Mouse (Mus musculus) kidney, postnatal 0 days (tissue): ENCODE results near the gene Lad1. TPM values are rescaled to one million over a fixed set of nuclear protein-coding genes. Genes with fewer than 3 reads are reported as not detected.

Experiments used
- ATAC-seq: fragments of 200-750 bp; cut with Nextera tagmentation; replicated peaks from 2 replicates; pipeline ENCODE4 v1.8.0; 2017; ENCODE audit warnings: low read depth, moderate number of reproducible peaks, moderate TSS enrichment, moderate library complexity; ENCODE audit not compliant: low FRiP score
- DNase-seq: peaks from one replicate; pipeline ENCODE4 v3.0.0-alpha.2; 2016; ENCODE audit warnings: low spot score
- H3K27ac ChIP-seq: fragments of 300-500 bp; sonication (generic); 2 replicates; pipeline ENCODE4 v1.5.1; 2014; ENCODE audit warnings: mild to moderate bottlenecking
- H3K27me3 ChIP-seq: fragments of 300-500 bp; sonication (generic); 2 replicates; pipeline ENCODE4 v1.6.1; 2014; ENCODE audit warnings: low read length, mixed read lengths; ENCODE audit not compliant: insufficient read depth
- H3K36me3 ChIP-seq: fragments of 300-500 bp; sonication (generic); 2 replicates; pipeline ENCODE4 v1.6.1; 2014; ENCODE audit warnings: low read length, mixed read lengths; ENCODE audit not compliant: insufficient read depth
- H3K4me1 ChIP-seq: fragments of 300-500 bp; sonication (generic); replicated peaks from 2 replicates; pipeline ENCODE4 v1.6.1; 2014; ENCODE audit warnings: antibody characterized with exemption, low read length, mixed read lengths; ENCODE audit not compliant: insufficient read depth
- H3K4me2 ChIP-seq: fragments of 300-500 bp; sonication (generic); 2 replicates; pipeline ENCODE4 v1.6.1; 2014; ENCODE audit warnings: mild to moderate bottlenecking, low read length, moderate library complexity, mixed read lengths
- H3K4me3 ChIP-seq: fragments of 300-500 bp; sonication (generic); replicated peaks from 2 replicates; pipeline ENCODE4 v1.5.1; 2014; ENCODE audit warnings: low read depth, low read length
- H3K9ac ChIP-seq: fragments of 300-500 bp; sonication (generic); 2 replicates; pipeline ENCODE4 v1.6.1; 2014; ENCODE audit warnings: low read depth, low read length
- H3K9me3 ChIP-seq: fragments of 300-500 bp; sonication (generic); replicated peaks from 2 replicates; pipeline ENCODE4 v1.6.1; 2016; ENCODE audit warnings: low read length, inconsistent platforms, mixed read lengths
- CTCF ChIP-seq: IDR thresholded peaks from 2 replicates; pipeline ENCODE4 v1.5.1; 2016; ENCODE audit warnings: antibody characterized with exemption, low read depth, mild to moderate bottlenecking, moderate library complexity
- WGBS: fragments of 180-500 bp; shearing (Covaris S2); extraction: QIAGEN DNeasy Blood & Tissue Kit; methylation state at CpG from one replicate; pipeline ENCODE4 v1.1.7; 2014; 5-methylcytosine and 5-hydroxymethylcytosine counted together
- polyA plus RNA-seq: library from polyadenylated mRNA; unstranded; fragments of >200 nt; fragmentation: Nextera tagmentation; extraction: Ambion mirVana; gene quantifications from 2 replicates; pipeline ENCODE4 v1.2.1, GENCODE M21; 2015

Gene Lad1
- polyA plus RNA-seq, 1 experiment from 2014 or later = 28.4 TPM

- H3K9me3 ChIP-seq = no peaks in the 10 kb centered on the region
- no peak overlapping the region for H3K9ac ChIP-seq
- H3K4me2 ChIP-seq = no peak overlapping the region
- H3K4me1 ChIP-seq = no peaks in the 10 kb centered on the region
- ATAC-seq (no peak), DNase-seq (no peak)
- no peaks in the 10 kb centered on the region for H3K36me3 ChIP-seq
- 86% methylated on average over 6 of the region's 6 CpGs for WGBS
- no peak for TF ChIP-seq CTCF
- H3K4me3 ChIP-seq = no peak overlapping the region
- H3K27ac ChIP-seq = no peak overlapping the region
- H3K27me3 ChIP-seq = no peaks in the 10 kb centered on the region
These were observed 36.4 kb downstream of the Lad1 start for GRCm38 (mm10) chr1:135854591-135855343.

GRCm38 (mm10) chr1:135855344-135855687 is 36.9 kb downstream of the Lad1 start:
- no peak overlapping the region for H3K27ac ChIP-seq
- no peak overlapping the region for H3K4me2 ChIP-seq
- H3K36me3 ChIP-seq = no peaks in the 10 kb centered on the region
- DNase-seq (no peak), ATAC-seq (no peak)
- H3K9ac ChIP-seq = no peak overlapping the region
- H3K4me1 ChIP-seq = no peaks in the 10 kb centered on the region
- no peaks in the 10 kb centered on the region for H3K27me3 ChIP-seq
- no peaks in the 10 kb centered on the region for H3K9me3 ChIP-seq
- WGBS = 96% methylated on average over 1 of the region's 1 CpGs
- no peak overlapping the region for H3K4me3 ChIP-seq
- no peak for TF ChIP-seq CTCF

DNA sequence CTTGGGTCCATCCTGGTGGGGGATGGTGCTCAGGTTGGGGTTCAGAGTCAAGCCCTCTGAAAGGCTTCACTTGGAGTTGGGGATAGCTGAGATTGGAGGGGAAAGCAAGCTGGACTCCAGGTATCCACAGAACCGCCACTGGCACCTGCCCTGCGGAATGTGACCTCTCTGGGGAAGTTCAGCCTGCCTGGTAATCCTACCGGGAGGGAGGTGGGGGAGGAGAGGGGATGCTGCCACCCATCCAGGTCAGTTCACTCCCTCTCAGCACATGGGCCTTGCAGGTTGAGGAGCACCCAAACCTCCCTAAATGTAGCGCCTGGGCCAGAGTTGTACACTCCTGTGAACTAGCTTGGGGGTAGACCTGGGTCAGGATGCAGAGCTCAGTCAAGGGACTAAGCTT is 37.7 kb downstream of the Lad1 start:
- DNase-seq = no peak
- no peak for TF ChIP-seq CTCF
- no peak overlapping the region for H3K27ac ChIP-seq
- 53% methylated on average over 4 of the region's 4 CpGs for WGBS
- H3K9me3 ChIP-seq = no peaks in the 10 kb centered on the region
- H3K9ac ChIP-seq = no peak overlapping the region
- no peaks in the 10 kb centered on the region for H3K4me1 ChIP-seq
- H3K27me3 ChIP-seq = no peaks in the 10 kb centered on the region
- no peak overlapping the region for H3K4me2 ChIP-seq
- H3K36me3 ChIP-seq = no peaks in the 10 kb centered on the region
- no peak overlapping the region for H3K4me3 ChIP-seq
- ATAC-seq = no peak

DNA sequence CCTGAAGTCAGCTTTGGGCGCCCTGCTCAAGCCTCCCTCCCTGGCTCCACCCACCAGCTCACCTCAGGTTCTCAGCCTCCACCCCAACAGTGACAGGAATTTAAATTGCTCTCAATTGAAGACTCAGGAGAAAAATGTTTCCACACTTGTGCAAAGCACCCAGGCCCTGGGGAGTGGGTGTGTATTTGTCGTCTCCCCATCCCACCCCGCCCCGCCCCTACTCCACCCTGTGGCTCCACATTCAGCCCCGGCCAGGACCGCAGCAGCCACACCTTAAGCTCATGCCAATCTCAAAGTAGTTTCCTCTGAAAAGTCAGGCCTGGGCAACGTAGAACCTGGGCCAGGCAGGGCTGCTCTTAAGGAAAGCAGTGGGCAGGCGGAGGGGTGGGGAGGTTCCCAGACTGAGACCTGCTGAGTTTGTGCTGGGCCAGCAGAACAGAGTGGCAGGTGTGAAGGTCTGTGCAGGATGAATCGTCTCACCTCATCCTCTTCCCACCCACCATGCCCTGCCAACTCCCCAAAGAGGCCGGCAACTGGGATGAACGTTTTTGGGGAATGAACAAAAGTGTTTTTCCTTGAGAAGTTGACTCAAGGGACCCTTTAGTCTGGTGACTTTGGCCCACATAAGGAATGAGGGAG is 38.9 kb downstream of the Lad1 start:
- DNase-seq = no peak
- H3K36me3 ChIP-seq = no peaks in the 10 kb centered on the region
- WGBS = 60% methylated on average over 11 of the region's 11 CpGs
- no peak for TF ChIP-seq CTCF
- no peak overlapping the region for H3K27ac ChIP-seq
- H3K4me2 ChIP-seq = no peak overlapping the region
- no peak for ATAC-seq
- no peak overlapping the region for H3K4me3 ChIP-seq
- no peak overlapping the region for H3K9ac ChIP-seq
- no peaks in the 10 kb centered on the region for H3K27me3 ChIP-seq
- H3K4me1 ChIP-seq = no peaks in the 10 kb centered on the region
- no peaks in the 10 kb centered on the region for H3K9me3 ChIP-seq

DNA sequence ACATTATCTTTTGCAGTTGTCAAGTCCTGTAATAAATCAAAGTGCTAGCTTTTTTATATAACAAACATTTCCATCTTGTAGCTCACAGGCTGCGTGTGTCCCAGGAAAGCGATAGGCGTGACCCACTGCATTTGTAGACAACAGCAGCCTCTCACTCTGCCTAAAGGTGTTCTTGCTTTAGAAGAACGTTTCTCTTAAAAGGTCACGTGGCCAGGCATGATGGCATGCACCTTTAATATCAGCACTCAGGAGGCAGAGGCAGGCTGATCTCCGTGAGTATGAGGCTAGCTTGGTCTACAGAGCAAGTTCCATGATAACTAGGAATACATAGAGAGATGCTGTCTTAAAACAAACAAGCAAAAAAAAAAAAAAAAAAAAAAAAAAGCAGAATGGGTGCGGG is 40.1 kb downstream of the Lad1 start:
- no peak overlapping the region for H3K9ac ChIP-seq
- no peaks in the 10 kb centered on the region for H3K4me1 ChIP-seq
- H3K27ac ChIP-seq = no peak overlapping the region
- no peaks in the 10 kb centered on the region for H3K27me3 ChIP-seq
- no peak for TF ChIP-seq CTCF
- DNase-seq (no peak), ATAC-seq (no peak)
- H3K9me3 ChIP-seq = no peaks in the 10 kb centered on the region
- WGBS = 90% methylated on average over 7 of the region's 7 CpGs
- no peak overlapping the region for H3K4me2 ChIP-seq
- H3K36me3 ChIP-seq = no peaks in the 10 kb centered on the region
- no peak overlapping the region for H3K4me3 ChIP-seq

- no peaks in the 10 kb centered on the region for H3K27me3 ChIP-seq
- H3K9me3 ChIP-seq = no peaks in the 10 kb centered on the region
- TF ChIP-seq CTCF = no peak
- DNase-seq (no peak), ATAC-seq (no peak)
- H3K4me1 ChIP-seq = no peaks in the 10 kb centered on the region
- 86% methylated on average over 4 of the region's 5 CpGs for WGBS
- no peak overlapping the region for H3K27ac ChIP-seq
- no peak overlapping the region for H3K4me3 ChIP-seq
- no peak overlapping the region for H3K4me2 ChIP-seq
- no peak overlapping the region for H3K9ac ChIP-seq
- H3K36me3 ChIP-seq = no peaks in the 10 kb centered on the region
These were observed 42.7 kb downstream of the Lad1 start for GRCm38 (mm10) chr1:135861091-135861490.
